Mouse (Mus musculus): ENCODE measurements around the gene Mettl2. TPM values are rescaled to one million over a fixed set of nuclear protein-coding genes. Genes with fewer than 3 reads are reported as not detected.
"Not testable (repeated sequence)": the region's sequence is repeated elsewhere in the genome, so short reads cannot be mapped to it uniquely, and the experiment has no call there.

Mettl2 gene
- 55.0 and 57.2 TPM in 2 replicates for polyA plus RNA-seq (2016; fragmentation: Nextera tagmentation; extraction: Ambion mirVana)

GRCm38 (mm10) chr11:105125735-105126519 lies at the start of gene Mettl2:
Mettl2 (plus strand) TSS chr11:105126425.
- H3K27ac ChIP-seq (replicated peaks), result peak within 1 kb of the TSS; percentile 80
- WGBS, result 1% methylated on average over 38 of the region's 38 CpGs
- H3K4me1 ChIP-seq, result peaks cover 10% of the 10 kb centered on the region
- peak; percentile 92 for DNase-seq (ENCODE audit: low spot score)
- H3K9me3 ChIP-seq, result no peaks in the 10 kb centered on the region
- peaks cover 24% of the 10 kb centered on the region for H3K36me3 ChIP-seq (replicated peaks)
- peak within 1 kb of the TSS; percentile 93 for H3K4me3 ChIP-seq
- H3K27me3 ChIP-seq (replicated peaks; ENCODE audit: low read depth, poor library complexity, severe bottlenecking), result no peaks in the 10 kb centered on the region

- WGBS, result 79% methylated on average over 22 of the region's 22 CpGs
- DNase-seq (ENCODE audit: low spot score), result not testable (repeated sequence)
Observed at GRCm38 (mm10) chr11:105112448-105112847, 13.8 kb upstream of the Mettl2 start.

GRCm38 (mm10) chr11:105117814-105118213 lies 8.4 kb upstream of the Mettl2 start:
- WGBS, result 86% methylated on average over 7 of the region's 7 CpGs
- Histone ChIP-seq H3K4me3 (no peak overlapping the region), H3K27me3 (replicated peaks; ENCODE audit: low read depth, poor library complexity, severe bottlenecking) (no peaks in the 10 kb centered on the region), H3K36me3 (replicated peaks) (no peaks in the 10 kb centered on the region), H3K4me1 (0 out of 2 replicates have a peak, but pooled peaks cover 2% of the 10 kb centered on the region), H3K9me3 (no peaks in the 10 kb centered on the region), H3K27ac (replicated peaks) (no peak overlapping the region)
- no peak for DNase-seq (ENCODE audit: low spot score)

More at GRCm38 (mm10) chr11:105112448-105112847, 13.8 kb upstream of the Mettl2 start:
- H3K9me3 ChIP-seq; H3K27me3 ChIP-seq (replicated peaks; ENCODE audit: low read depth, poor library complexity, severe bottlenecking); H3K4me1 ChIP-seq; H3K4me3 ChIP-seq; H3K27ac ChIP-seq (replicated peaks); H3K36me3 ChIP-seq (replicated peaks): not testable (repeated sequence)

GRCm38 (mm10) chr11:105120551-105121061 lies 5.6 kb upstream of the Mettl2 start:
- WGBS, result 20% methylated on average over 4 of the region's 4 CpGs
- H3K9me3 ChIP-seq, result no peaks in the 10 kb centered on the region
- no peak overlapping the region for H3K27ac ChIP-seq (replicated peaks)
- no peaks in the 10 kb centered on the region for H3K27me3 ChIP-seq (replicated peaks; ENCODE audit: low read depth, poor library complexity, severe bottlenecking)
- H3K4me1 ChIP-seq, result 0 out of 2 replicates have a peak, but pooled peaks cover 2% of the 10 kb centered on the region
- H3K36me3 ChIP-seq (replicated peaks), result no peaks in the 10 kb centered on the region
- H3K4me3 ChIP-seq, result no peak overlapping the region
- no peak for DNase-seq (ENCODE audit: low spot score)

- not testable (repeated sequence) for DNase-seq (ENCODE audit: low spot score); H3K4me1 ChIP-seq; H3K27me3 ChIP-seq (replicated peaks; ENCODE audit: low read depth, poor library complexity, severe bottlenecking); H3K27ac ChIP-seq (replicated peaks); H3K4me3 ChIP-seq; H3K36me3 ChIP-seq (replicated peaks); H3K9me3 ChIP-seq
- 75% methylated on average over 5 of the region's 5 CpGs for WGBS
Observed at GRCm38 (mm10) chr11:105121792-105122191, 4.4 kb upstream of the Mettl2 start.

GRCm38 (mm10) chr11:105123986-105124385 lies 2.2 kb upstream of the Mettl2 start:
- Histone ChIP-seq H3K36me3 (replicated peaks) (peaks cover 4% of the 10 kb centered on the region), H3K4me3 (no peak overlapping the region), H3K27ac (replicated peaks) (no peak overlapping the region), H3K9me3 (no peaks in the 10 kb centered on the region), H3K27me3 (replicated peaks; ENCODE audit: low read depth, poor library complexity, severe bottlenecking) (no peaks in the 10 kb centered on the region), H3K4me1 (peaks cover 12% of the 10 kb centered on the region)
- DNase-seq (ENCODE audit: low spot score), result peak; percentile 64
- WGBS, result 10% methylated on average over 9 of the region's 9 CpGs

GRCm38 (mm10) chr11:105126520-105127029 lies 350 bp downstream of the Mettl2 start:
- Histone ChIP-seq H3K27ac (replicated peaks) (peak overlapping the region; percentile 80), H3K36me3 (replicated peaks) (peaks cover 30% of the 10 kb centered on the region), H3K9me3 (no peaks in the 10 kb centered on the region), H3K4me1 (peaks cover 10% of the 10 kb centered on the region), H3K27me3 (replicated peaks; ENCODE audit: low read depth, poor library complexity, severe bottlenecking) (no peaks in the 10 kb centered on the region), H3K4me3 (peak overlapping the region; percentile 93)
- WGBS, result under 1% methylated on average over 49 of the region's 49 CpGs
- no peak for DNase-seq (ENCODE audit: low spot score)

- Histone ChIP-seq H3K9me3 (no peaks in the 10 kb centered on the region), H3K27me3 (replicated peaks; ENCODE audit: low read depth, poor library complexity, severe bottlenecking) (no peaks in the 10 kb centered on the region), H3K27ac (replicated peaks) (no peak overlapping the region), H3K4me1 (no peaks in the 10 kb centered on the region), H3K4me3 (no peak overlapping the region), H3K36me3 (replicated peaks) (peaks cover 100% of the 10 kb centered on the region)
- no peak for DNase-seq (ENCODE audit: low spot score)
- WGBS, result 93% methylated on average over 7 of the region's 7 CpGs
Observed at GRCm38 (mm10) chr11:105135692-105136091, 9.5 kb downstream of the Mettl2 start.

GRCm38 (mm10) chr11:105137255-105137654 lies 11.0 kb downstream of the Mettl2 start:
- H3K27me3 ChIP-seq (replicated peaks; ENCODE audit: low read depth, poor library complexity, severe bottlenecking); DNase-seq (ENCODE audit: low spot score); H3K4me1 ChIP-seq; H3K4me3 ChIP-seq; H3K9me3 ChIP-seq; H3K27ac ChIP-seq (replicated peaks): not testable (repeated sequence)
- H3K36me3 ChIP-seq (replicated peaks), result peaks cover 98% of the 10 kb centered on the region
- 87% methylated on average over 2 of the region's 2 CpGs for WGBS

- not testable (repeated sequence) for H3K27me3 ChIP-seq (replicated peaks; ENCODE audit: low read depth, poor library complexity, severe bottlenecking); H3K27ac ChIP-seq (replicated peaks); H3K4me1 ChIP-seq; H3K9me3 ChIP-seq; DNase-seq (ENCODE audit: low spot score); H3K4me3 ChIP-seq
- H3K36me3 ChIP-seq (replicated peaks), result peaks cover 66% of the 10 kb centered on the region
- 90% methylated on average over 8 of the region's 8 CpGs for WGBS
Observed at GRCm38 (mm10) chr11:105140512-105140911, 14.3 kb downstream of the Mettl2 start.

GRCm38 (mm10) chr11:105141115-105141514 lies 14.9 kb downstream of the Mettl2 start:
- 86% methylated on average over 5 of the region's 5 CpGs for WGBS
- Histone ChIP-seq H3K36me3 (replicated peaks) (peaks cover 60% of the 10 kb centered on the region), H3K27ac (replicated peaks) (no peak overlapping the region), H3K4me3 (no peak overlapping the region), H3K9me3 (no peaks in the 10 kb centered on the region), H3K27me3 (replicated peaks; ENCODE audit: low read depth, poor library complexity, severe bottlenecking) (no peaks in the 10 kb centered on the region), H3K4me1 (peaks cover 7% of the 10 kb centered on the region; the same call in 1 of the 2 replicates)
- no peak for DNase-seq (ENCODE audit: low spot score)

GRCm38 (mm10) chr11:105143564-105143963 lies 17.3 kb downstream of the Mettl2 start:
- no peak overlapping the region for H3K4me3 ChIP-seq
- no peak overlapping the region for H3K27ac ChIP-seq (replicated peaks)
- no peaks in the 10 kb centered on the region for H3K27me3 ChIP-seq (replicated peaks; ENCODE audit: low read depth, poor library complexity, severe bottlenecking)
- H3K36me3 ChIP-seq (replicated peaks), result peaks cover 35% of the 10 kb centered on the region
- peaks cover 7% of the 10 kb centered on the region; the same call in 1 of the 2 replicates for H3K4me1 ChIP-seq
- DNase-seq (ENCODE audit: low spot score), result no peak
- no peaks in the 10 kb centered on the region for H3K9me3 ChIP-seq

- H3K9me3 ChIP-seq, result no peaks in the 10 kb centered on the region
- no peak overlapping the region for H3K4me3 ChIP-seq
- peaks cover 7% of the 10 kb centered on the region; the same call in 1 of the 2 replicates for H3K4me1 ChIP-seq
- H3K27me3 ChIP-seq (replicated peaks; ENCODE audit: low read depth, poor library complexity, severe bottlenecking), result no peaks in the 10 kb centered on the region
- no peak overlapping the region for H3K27ac ChIP-seq (replicated peaks)
- peaks cover 30% of the 10 kb centered on the region for H3K36me3 ChIP-seq (replicated peaks)
- DNase-seq (ENCODE audit: low spot score), result no peak
- WGBS, result 80% methylated on average over 3 of the region's 3 CpGs
Observed at GRCm38 (mm10) chr11:105144084-105144483, 17.9 kb downstream of the Mettl2 start.
